Mouse (Mus musculus): ENCODE measurements at regions not wholly inside any gene's neighbourhood (a gene's known extent, or its start where the extent isn't known, plus 50 kb on each side); places are given as distances from the start of the nearest gene placed in this dataset.

- TF ChIP-seq CTCF (IDR thresholded peaks at IDR 0.05; ENCODE audit: borderline replicate concordance, control insufficient read depth, extremely low read depth, insufficient read depth, low read length, poor library complexity) = no peak
- TF ChIP-seq POLR2A (IDR thresholded peaks at IDR 0.05; ENCODE audit: control insufficient read depth, extremely low read depth, insufficient read depth, low read length, poor library complexity) = no peak
Measured at GRCm38 (mm10) chr7:74673626-74674295, 119.2 kb upstream of the Slco3a1 start.

Data from thymus, adult 2 months (tissue).